Mouse (Mus musculus) heart, embryonic 11.5 days (tissue): ENCODE measurements around the gene Gm20379. TPM values are rescaled to one million over a fixed set of nuclear protein-coding genes. Genes with fewer than 3 reads are reported as not detected.

Source experiments
- ATAC-seq: fragments of 200-750 bp; cut with Nextera tagmentation; replicated peaks from 2 replicates; pipeline ENCODE4 v1.8.0; 2017; ENCODE audit warnings: moderate library complexity; ENCODE audit not compliant: insufficient number of reproducible peaks, low FRiP score, low TSS enrichment
- H3K27ac ChIP-seq: fragments of 300-500 bp; sonication (generic); 2 replicates; pipeline ENCODE4 v1.5.1; 2014; ENCODE audit warnings: mild to moderate bottlenecking, low read depth, low read length
- H3K27me3 ChIP-seq: fragments of 300-500 bp; sonication (generic); 2 replicates; pipeline ENCODE4 v1.6.1; 2014; ENCODE audit warnings: mild to moderate bottlenecking, low read length, mixed read lengths; ENCODE audit not compliant: control insufficient read depth, insufficient read depth
- H3K36me3 ChIP-seq: fragments of 300-500 bp; sonication (generic); 2 replicates; pipeline ENCODE4 v1.6.1; 2014; ENCODE audit warnings: mild to moderate bottlenecking, low read length, moderate library complexity, mixed read lengths; ENCODE audit not compliant: control insufficient read depth, insufficient read depth
- H3K4me1 ChIP-seq: fragments of 300-500 bp; sonication (generic); 2 replicates; pipeline ENCODE4 v1.6.1; 2014; ENCODE audit warnings: low read length; ENCODE audit not compliant: control insufficient read depth, insufficient read depth
- H3K4me2 ChIP-seq: fragments of 300-500 bp; sonication (generic); 2 replicates; pipeline ENCODE4 v1.6.1; 2014; ENCODE audit warnings: mild to moderate bottlenecking, moderate library complexity
- H3K4me3 ChIP-seq: fragments of 300-500 bp; sonication (generic); 2 replicates; pipeline ENCODE4 v1.5.1; 2014; ENCODE audit warnings: low read depth, low read length
- H3K9ac ChIP-seq: fragments of 300-500 bp; sonication (generic); 2 replicates; pipeline ENCODE4 v1.6.1; 2014; ENCODE audit warnings: mild to moderate bottlenecking, low read depth, low read length, moderate library complexity
- H3K9me3 ChIP-seq: fragments of 300-500 bp; sonication (generic); replicated peaks from 2 replicates; pipeline ENCODE4 v1.6.1; 2016; ENCODE audit warnings: low read length; ENCODE audit not compliant: control insufficient read depth
- WGBS: fragments of 180-500 bp; shearing (Covaris S2); extraction: QIAGEN DNeasy Blood & Tissue Kit; methylation state at CpG from one replicate; pipeline ENCODE4 v1.1.7; 2014; ENCODE audit not compliant: insufficient replicate concordance; 5-methylcytosine and 5-hydroxymethylcytosine counted together
- polyA plus RNA-seq: library from polyadenylated mRNA; unstranded; fragments of >200 nt; fragmentation: Nextera tagmentation; extraction: Ambion mirVana; gene quantifications from 2 replicates; pipeline ENCODE4 v1.2.1, GENCODE M21; 2014

Gm20379 gene
- polyA plus RNA-seq, 1 experiment from 2014 or later = 0.82 TPM

DNA sequence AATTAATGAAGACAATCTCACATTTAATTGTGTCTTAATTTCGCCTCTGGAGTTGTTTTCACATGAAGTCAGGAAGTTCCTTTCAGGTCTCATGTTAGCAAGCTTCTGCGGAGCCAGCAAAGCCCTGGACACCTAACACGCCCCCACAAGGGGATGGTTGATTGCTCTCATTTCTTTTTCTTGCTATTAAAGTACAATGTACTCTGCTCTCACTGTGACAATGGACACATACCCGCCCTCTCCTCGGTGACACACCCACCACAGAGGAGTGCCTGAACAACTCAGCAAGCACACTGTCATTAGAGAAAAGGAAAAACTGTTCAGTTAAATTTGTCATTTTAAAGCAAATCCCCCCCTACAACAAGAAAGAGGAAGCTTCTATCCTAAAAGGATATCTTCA is 40.6 kb downstream of the Gm20379 start:
- Histone ChIP-seq H3K36me3 (peaks cover 11% of the 10 kb centered on the region), H3K9me3 (no peaks in the 10 kb centered on the region), H3K27me3 (no peaks in the 10 kb centered on the region), H3K4me2 (no peak overlapping the region), H3K9ac (no peak overlapping the region), H3K27ac (no peak overlapping the region), H3K4me3 (no peak overlapping the region), H3K4me1 (no peaks in the 10 kb centered on the region)
- 83% methylated on average over 5 of the region's 5 CpGs for WGBS
- ATAC-seq = no peak

GRCm38 (mm10) chr13:92351100-92351499 is 45.3 kb downstream of the Gm20379 start:
- WGBS = 87% methylated on average over 6 of the region's 6 CpGs
- Histone ChIP-seq H3K4me3 (no peak overlapping the region), H3K36me3 (peaks cover 6% of the 10 kb centered on the region; the same call in 1 of the 2 replicates), H3K9ac (no peak overlapping the region), H3K27ac (no peak overlapping the region), H3K4me1 (peaks cover 3% of the 10 kb centered on the region), H3K27me3 (no peaks in the 10 kb centered on the region), H3K9me3 (no peaks in the 10 kb centered on the region), H3K4me2 (no peak overlapping the region)
- ATAC-seq = no peak

DNA sequence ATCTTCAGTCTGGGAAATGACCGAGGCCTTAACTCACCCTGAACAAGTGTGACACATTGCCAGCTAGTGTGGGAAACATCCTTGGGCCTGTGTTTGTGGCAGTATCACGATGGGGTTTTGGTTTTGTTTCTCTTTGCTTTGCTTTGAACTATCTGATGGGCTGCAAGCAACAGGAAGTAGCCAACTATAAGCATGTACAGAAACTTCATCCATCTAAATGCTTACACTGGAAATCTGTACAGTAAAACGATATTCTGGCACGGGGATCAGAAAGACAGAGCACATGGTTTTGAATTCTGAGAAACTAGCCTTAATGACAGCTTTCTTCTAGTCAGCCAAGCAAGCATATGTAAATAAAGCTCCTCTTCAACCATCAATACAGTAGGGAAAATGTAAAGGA is 48.2 kb downstream of the Gm20379 start:
- peaks cover 6% of the 10 kb centered on the region for H3K4me1 ChIP-seq
- no peak for ATAC-seq
- peak overlapping the region; percentile 34; the same call in 1 of the 2 replicates for H3K9ac ChIP-seq
- peak overlapping the region; percentile 74 for H3K4me3 ChIP-seq
- H3K27me3 ChIP-seq = no peaks in the 10 kb centered on the region
- 18% methylated on average over 4 of the region's 4 CpGs for WGBS
- peak overlapping the region; percentile 59 for H3K4me2 ChIP-seq
- no peak overlapping the region for H3K27ac ChIP-seq
- H3K9me3 ChIP-seq = no peaks in the 10 kb centered on the region
- no peaks in the 10 kb centered on the region for H3K36me3 ChIP-seq

DNA sequence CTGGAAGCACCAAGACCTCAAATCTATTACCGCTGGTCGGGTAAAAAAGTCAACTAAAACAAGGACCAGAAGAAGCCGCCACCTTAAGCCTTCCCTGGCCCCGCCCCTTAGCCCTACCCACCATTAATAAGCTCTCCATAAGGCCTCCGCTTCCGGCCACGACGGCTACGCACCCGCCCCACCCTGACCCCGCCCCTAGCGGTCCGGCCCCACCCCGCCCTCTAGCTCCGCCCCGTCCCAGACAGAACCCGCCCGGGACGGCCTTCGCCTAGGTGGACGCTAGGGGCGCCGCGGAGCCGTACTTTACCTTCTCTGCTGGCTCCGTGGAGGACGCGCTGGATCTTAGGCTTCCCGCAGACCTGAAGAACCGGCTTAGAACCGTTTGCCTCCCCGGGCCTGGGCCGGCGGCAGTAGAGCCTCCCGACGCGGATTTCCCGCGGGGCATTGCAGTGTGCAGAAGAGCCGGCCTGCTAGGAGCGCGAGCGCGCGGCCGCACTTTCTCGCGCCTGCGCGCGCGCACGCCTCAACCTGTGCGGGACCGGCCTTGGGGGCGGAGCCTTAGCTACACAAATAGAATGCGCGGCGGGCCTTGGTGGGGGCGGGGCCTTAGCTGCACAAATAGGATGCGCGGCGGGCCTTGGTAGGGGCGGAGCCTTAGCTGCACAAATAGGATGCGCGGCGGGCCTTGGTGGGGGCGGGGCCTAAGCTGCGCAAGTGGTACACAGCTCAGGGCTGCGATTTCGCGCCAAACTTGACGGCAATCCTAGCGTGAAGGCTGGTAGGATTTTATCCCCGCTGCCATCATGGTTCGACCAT is 48.9 kb downstream of the Gm20379 start, which contains the start of the genes Dhfr and Msh3:
Gene Dhfr, plus strand, starts transcription at position 271 of the 816 bp plus-strand sequence.
Gene Msh3, minus strand, starts transcription at position 548 of the 816 bp plus-strand sequence.
- peaks cover 6% of the 10 kb centered on the region for H3K4me1 ChIP-seq
- no peaks in the 10 kb centered on the region for H3K36me3 ChIP-seq
- no peaks in the 10 kb centered on the region for H3K27me3 ChIP-seq
- peak within 1 kb of the TSS; percentile 74 for H3K4me3 ChIP-seq
- WGBS = under 1% methylated on average over 75 of the region's 76 CpGs
- peak within 1 kb of the TSS; percentile 97 for H3K4me2 ChIP-seq
- peak within 1 kb of the TSS; percentile 85 for H3K27ac ChIP-seq
- H3K9ac ChIP-seq = peak within 1 kb of the TSS; percentile 83
- no peaks in the 10 kb centered on the region for H3K9me3 ChIP-seq
- peak; percentile 98 for ATAC-seq

GRCm38 (mm10) chr13:92355272-92355643 is 49.5 kb downstream of the Gm20379 start:
- peaks cover 6% of the 10 kb centered on the region for H3K4me1 ChIP-seq
- peak overlapping the region; percentile 97 for H3K4me2 ChIP-seq
- H3K27me3 ChIP-seq = no peaks in the 10 kb centered on the region
- H3K4me3 ChIP-seq = peak overlapping the region; percentile 74
- 0 out of 2 replicates have a peak, but pooled peaks have one; percentile 7 for ATAC-seq
- H3K9me3 ChIP-seq = no peaks in the 10 kb centered on the region
- WGBS = under 1% methylated on average over 24 of the region's 24 CpGs
- no peaks in the 10 kb centered on the region for H3K36me3 ChIP-seq
- no peak overlapping the region for H3K27ac ChIP-seq
- peak overlapping the region; percentile 80 for H3K9ac ChIP-seq

DNA sequence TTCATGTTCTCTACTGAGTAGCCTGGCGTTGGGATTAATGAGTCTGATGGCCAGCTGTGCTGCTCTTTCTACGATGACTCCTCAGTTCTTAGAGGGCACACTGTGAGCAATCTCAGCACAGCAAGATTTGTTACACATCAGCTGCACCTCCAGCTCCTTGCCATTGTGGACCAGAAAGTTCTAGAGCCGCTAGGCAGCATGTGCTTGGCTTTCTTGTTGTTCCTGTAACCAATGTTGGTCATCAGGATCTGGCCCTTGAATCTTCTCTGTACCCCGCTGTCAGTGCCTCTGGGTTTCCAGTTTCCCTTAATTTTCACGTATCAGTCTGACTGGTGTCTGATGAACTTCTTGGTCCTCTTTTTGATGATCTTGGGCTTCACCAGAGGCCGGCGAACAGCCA is 50.6 kb downstream of the Gm20379 start:
- no peak overlapping the region for H3K9ac ChIP-seq
- no peak for ATAC-seq
- H3K9me3 ChIP-seq = no peaks in the 10 kb centered on the region
- WGBS = 74% methylated on average over 7 of the region's 7 CpGs
- no peaks in the 10 kb centered on the region for H3K27me3 ChIP-seq
- H3K4me2 ChIP-seq = peak overlapping the region; percentile 97
- no peak overlapping the region; the same call in 1 of the 2 replicates for H3K4me3 ChIP-seq
- no peaks in the 10 kb centered on the region for H3K36me3 ChIP-seq
- no peak overlapping the region for H3K27ac ChIP-seq
- peaks cover 6% of the 10 kb centered on the region for H3K4me1 ChIP-seq

Other genes with a start within 250 kb of the Gm20379 start
- 0.68 and 0.87 TPM in 2 replicates for gene Rasgrf2, start 174.3 kb upstream of the Gm20379 start, polyA plus RNA-seq
- gene Dhfr, start 48.7 kb downstream of the Gm20379 start, polyA plus RNA-seq = 15.1 and 15.2 TPM in 2 replicates
- gene Msh3, start 49.0 kb downstream of the Gm20379 start, polyA plus RNA-seq = 20.9 and 21.6 TPM in 2 replicates
- gene Ankrd34b, start 119.9 kb downstream of the Gm20379 start, polyA plus RNA-seq = 0.06 TPM in 1 of 2 replicates, not detected in the other
- gene Fam151b, start 178.0 kb downstream of the Gm20379 start, polyA plus RNA-seq = 0.32 TPM in 1 of 2 replicates, not detected in the other
- 11.1 and 13.7 TPM in 2 replicates for gene Zfyve16, start 224.9 kb downstream of the Gm20379 start, polyA plus RNA-seq